Mouse (Mus musculus) liver, postnatal 0 days (tissue): Measurements from ENCODE around the gene Exoc2. TPM values are rescaled to one million over a fixed set of nuclear protein-coding genes. Genes with fewer than 3 reads are reported as not detected.

ENCODE experiments used
- ATAC-seq: fragments of 200-750 bp; cut with Nextera tagmentation; 2 replicates; pipeline ENCODE4 v1.8.0; 2017; ENCODE audit warnings: mild to moderate bottlenecking, moderate library complexity
- DNase-seq: peaks from one replicate; pipeline ENCODE4 v3.0.0-alpha.2; 2016
- H3K27ac ChIP-seq: fragments of 300-500 bp; sonication (generic); 2 replicates; pipeline ENCODE4 v1.5.1; 2014; ENCODE audit warnings: antibody characterized with exemption, moderate library complexity, mild to moderate bottlenecking, low read depth
- H3K27me3 ChIP-seq: fragments of 300-500 bp; sonication (generic); 2 replicates; pipeline ENCODE4 v1.6.1; 2014; ENCODE audit warnings: low read length, control low read depth, mixed read lengths; ENCODE audit not compliant: insufficient read depth
- H3K36me3 ChIP-seq: fragments of 300-500 bp; sonication (generic); replicated peaks from 2 replicates; pipeline ENCODE4 v1.6.1; 2014; ENCODE audit warnings: mild to moderate bottlenecking, control low read depth, low read length, moderate library complexity, mixed read lengths; ENCODE audit not compliant: insufficient read depth
- H3K4me1 ChIP-seq: fragments of 300-500 bp; sonication (generic); 2 replicates; pipeline ENCODE4 v1.6.1; 2014; ENCODE audit warnings: antibody characterized with exemption, mild to moderate bottlenecking, control low read depth; ENCODE audit not compliant: insufficient read depth
- H3K4me2 ChIP-seq: fragments of 300-500 bp; sonication (generic); 2 replicates; pipeline ENCODE4 v1.6.1; 2014; ENCODE audit warnings: low read depth, mild to moderate bottlenecking, low read length, moderate library complexity, mixed read lengths
- H3K4me3 ChIP-seq: fragments of 300-500 bp; sonication (generic); 2 replicates; pipeline ENCODE4 v1.5.1; 2014; ENCODE audit warnings: low read depth, low read length
- H3K9ac ChIP-seq: fragments of 300-500 bp; sonication (generic); replicated peaks from 2 replicates; pipeline ENCODE4 v1.6.1; 2014; ENCODE audit warnings: mild to moderate bottlenecking, moderate library complexity
- H3K9me3 ChIP-seq: fragments of 300-500 bp; sonication (generic); 2 replicates; pipeline ENCODE4 v1.6.1; 2016; ENCODE audit warnings: mild to moderate bottlenecking, control low read depth, low read length, mixed read lengths
- CTCF ChIP-seq: sonication (generic); IDR thresholded peaks from 2 replicates; pipeline ENCODE4 v1.5.1; 2016; ENCODE audit warnings: antibody characterized with exemption, low read depth
- EP300 ChIP-seq: IDR thresholded peaks from 2 replicates; pipeline ENCODE4 v1.6.1; 2016; ENCODE audit warnings: antibody characterized with exemption, low read depth, mild to moderate bottlenecking
- WGBS: fragments of 180-500 bp; shearing (Covaris S2); extraction: QIAGEN DNeasy Blood & Tissue Kit; methylation state at CpG from one replicate; pipeline ENCODE4 v1.1.7; 2014; ENCODE audit not compliant: insufficient replicate concordance; 5-methylcytosine and 5-hydroxymethylcytosine counted together
- polyA plus RNA-seq: library from polyadenylated mRNA; unstranded; fragments of >200 nt; fragmentation: Nextera tagmentation; extraction: Ambion mirVana; gene quantifications from 2 replicates; pipeline ENCODE4 v1.2.1, GENCODE M21; 2015

Exoc2 gene
- polyA plus RNA-seq, 1 experiment from 2014 or later: 8.1 TPM

DNA sequence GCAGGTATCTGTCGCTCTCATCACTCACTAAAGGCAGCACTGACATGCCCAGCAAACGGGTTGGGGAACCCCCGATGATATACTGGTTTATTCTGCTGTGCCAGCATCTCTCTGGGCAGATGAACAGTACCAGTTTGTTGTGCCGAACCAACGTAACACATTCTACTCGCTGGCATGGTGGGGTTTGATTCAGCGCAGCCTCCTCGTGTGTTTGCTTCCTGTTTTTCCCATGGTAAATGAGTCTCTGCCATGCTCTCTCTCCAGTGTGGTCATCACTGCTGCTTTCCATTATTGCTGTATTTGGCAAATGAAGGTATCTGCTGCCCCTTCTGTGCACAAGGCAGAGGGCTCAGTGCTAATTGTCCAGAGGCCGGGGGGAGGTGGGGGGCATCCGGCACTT is 15.8 kb upstream of the Exoc2 start:
- Histone ChIP-seq H3K4me1 (peaks cover 5% of the 10 kb centered on the region), H3K4me2 (no peak overlapping the region), H3K27ac (no peak overlapping the region), H3K9me3 (no peaks in the 10 kb centered on the region), H3K9ac (no peak overlapping the region), H3K27me3 (no peaks in the 10 kb centered on the region), H3K4me3 (no peak overlapping the region), H3K36me3 (no peaks in the 10 kb centered on the region)
- TF ChIP-seq EP300 (no peak), CTCF (no peak)
- DNase-seq (no peak), ATAC-seq (no peak)
- WGBS: 75% methylated on average over 10 of the region's 10 CpGs

DNA sequence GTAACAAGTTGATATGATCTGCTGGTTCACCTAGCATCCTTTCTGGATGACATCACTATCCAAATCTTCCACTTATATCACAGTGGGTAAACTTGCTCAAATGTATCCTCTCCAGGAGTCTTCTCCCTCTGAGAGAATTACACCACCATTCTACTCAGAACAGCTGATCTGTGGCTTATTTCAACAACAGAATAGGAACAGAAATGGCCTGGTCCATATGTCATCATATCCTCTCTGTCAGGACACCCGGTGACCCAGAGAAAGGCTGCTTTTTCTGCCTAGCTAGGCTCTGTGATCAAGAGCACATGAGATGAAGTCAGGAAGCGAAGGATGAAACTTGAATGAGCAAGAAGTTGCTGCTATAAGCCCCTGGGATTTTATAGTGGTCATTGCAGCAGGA is 13.8 kb upstream of the Exoc2 start:
- Histone ChIP-seq H3K27me3 (no peaks in the 10 kb centered on the region), H3K4me2 (no peak overlapping the region), H3K4me1 (peaks cover 5% of the 10 kb centered on the region), H3K27ac (0 out of 2 replicates have a peak overlapping the region, but pooled peaks have one; percentile 12), H3K36me3 (no peaks in the 10 kb centered on the region), H3K4me3 (no peak overlapping the region), H3K9me3 (no peaks in the 10 kb centered on the region), H3K9ac (no peak overlapping the region)
- WGBS: 66% methylated on average over 2 of the region's 2 CpGs
- no peak for TF ChIP-seq CTCF
- TF ChIP-seq EP300: no peak
- no peak for DNase-seq
- ATAC-seq: peak; percentile 33; the same call in 1 of the 2 replicates

- no peak overlapping the region for H3K9ac ChIP-seq
- H3K27ac ChIP-seq: peak overlapping the region; percentile 57; the same call in 1 of the 2 replicates
- no peaks in the 10 kb centered on the region for H3K27me3 ChIP-seq
- WGBS: 49% methylated on average over 10 of the region's 10 CpGs
- ATAC-seq: no peak
- no peak for TF ChIP-seq EP300
- TF ChIP-seq CTCF: no peak
- H3K9me3 ChIP-seq: no peaks in the 10 kb centered on the region
- DNase-seq: no peak
- no peak overlapping the region for H3K4me3 ChIP-seq
- no peaks in the 10 kb centered on the region for H3K36me3 ChIP-seq
- peaks cover 5% of the 10 kb centered on the region for H3K4me1 ChIP-seq
- peak overlapping the region; percentile 80 for H3K4me2 ChIP-seq
Observed at GRCm38 (mm10) chr13:30986934-30987455, 13.1 kb upstream of the Exoc2 start.

DNA sequence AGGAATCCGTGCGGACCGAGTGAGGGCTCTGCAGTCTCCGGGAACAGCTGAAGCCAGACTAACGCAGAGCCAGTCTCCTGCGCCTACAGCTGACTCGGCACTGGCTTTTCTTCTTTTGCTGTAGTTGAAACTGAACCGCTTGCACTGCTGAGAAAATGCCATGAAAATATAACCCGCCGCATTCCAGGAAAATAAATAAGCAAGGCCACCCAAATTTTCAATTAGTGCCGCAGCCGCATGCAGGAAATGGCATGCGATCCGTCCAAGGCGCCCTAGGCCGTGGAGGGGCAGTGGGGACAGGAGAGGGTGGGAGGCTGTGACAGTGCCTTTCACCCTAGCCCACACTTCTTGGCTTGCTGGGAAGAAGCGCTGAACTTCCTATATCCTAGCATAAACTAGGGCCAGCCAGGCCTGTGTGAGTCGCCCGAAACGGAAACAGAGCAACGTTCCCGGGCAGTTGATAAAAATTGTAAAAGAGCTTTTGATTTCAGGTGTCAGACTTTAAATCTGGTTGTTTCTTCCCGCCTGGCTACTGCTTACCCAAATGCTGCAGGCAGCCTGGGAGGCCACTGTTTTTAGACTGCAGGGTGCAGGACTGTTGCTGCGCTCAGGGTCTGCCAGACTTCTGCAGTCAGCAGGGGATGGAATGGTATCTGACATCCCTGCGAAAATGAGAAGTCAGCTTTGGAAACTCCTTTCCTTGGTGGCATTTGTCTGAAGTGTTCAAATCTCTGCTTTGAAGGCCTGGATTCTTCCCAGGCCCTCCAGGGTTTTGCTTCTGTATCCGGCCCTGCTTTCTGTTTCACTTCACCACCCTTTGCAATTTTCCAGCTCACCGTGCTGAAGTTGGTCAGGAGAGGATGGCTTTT is 11.9 kb upstream of the Exoc2 start:
- peak overlapping the region; percentile 57 for H3K27ac ChIP-seq
- no peaks in the 10 kb centered on the region for H3K9me3 ChIP-seq
- peaks cover 5% of the 10 kb centered on the region for H3K4me1 ChIP-seq
- WGBS: 19% methylated on average over 27 of the region's 27 CpGs
- H3K9ac ChIP-seq: peak overlapping the region; percentile 63
- TF ChIP-seq CTCF (no peak), EP300 (no peak)
- H3K36me3 ChIP-seq: no peaks in the 10 kb centered on the region
- peak overlapping the region; percentile 50 for H3K4me3 ChIP-seq
- H3K4me2 ChIP-seq: peak overlapping the region; percentile 80
- no peaks in the 10 kb centered on the region for H3K27me3 ChIP-seq
- ATAC-seq: peak; percentile 41; the same call in 1 of the 2 replicates
- DNase-seq: peak; percentile 29

- Histone ChIP-seq H3K9me3 (no peaks in the 10 kb centered on the region), H3K4me2 (peak overlapping the region; percentile 80), H3K4me3 (peak overlapping the region; percentile 50), H3K9ac (peak overlapping the region; percentile 63), H3K36me3 (no peaks in the 10 kb centered on the region), H3K27me3 (no peaks in the 10 kb centered on the region), H3K27ac (peak overlapping the region; percentile 57; the same call in 1 of the 2 replicates), H3K4me1 (peaks cover 5% of the 10 kb centered on the region)
- no peak for ATAC-seq
- TF ChIP-seq CTCF (no peak), EP300 (no peak)
- DNase-seq: no peak
- 21% methylated on average over 13 of the region's 13 CpGs for WGBS
Observed at GRCm38 (mm10) chr13:30985275-30985597, 11.3 kb upstream of the Exoc2 start.

DNA sequence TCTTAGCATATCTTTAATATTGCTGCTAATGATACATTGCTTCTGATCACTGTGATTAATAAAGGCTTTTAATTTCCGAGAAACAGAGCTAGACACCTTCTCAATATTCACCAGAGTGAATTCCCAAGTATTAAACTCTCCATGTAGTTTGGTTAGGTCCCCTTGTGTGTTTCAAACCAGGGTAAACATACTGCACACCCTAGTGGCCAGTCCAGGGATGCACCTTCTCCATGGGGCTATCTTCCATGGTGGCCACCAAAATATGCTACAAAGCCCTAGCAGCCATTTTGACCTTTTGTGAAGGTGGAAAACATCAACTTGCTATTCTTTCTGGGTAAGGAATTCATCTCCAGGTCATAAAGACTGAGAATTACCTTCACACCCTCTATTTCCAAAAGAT is 7.8 kb upstream of the Exoc2 start:
- no peak overlapping the region for H3K4me3 ChIP-seq
- no peaks in the 10 kb centered on the region for H3K36me3 ChIP-seq
- ATAC-seq (0 out of 2 replicates have a peak, but pooled peaks have one; percentile 43), DNase-seq (peak; percentile 63)
- peaks cover 5% of the 10 kb centered on the region for H3K4me1 ChIP-seq
- WGBS: 36% methylated on average over 1 of the region's 1 CpGs
- no peaks in the 10 kb centered on the region for H3K27me3 ChIP-seq
- peak; percentile 84 for TF ChIP-seq CTCF
- no peak for TF ChIP-seq EP300
- H3K9me3 ChIP-seq: no peaks in the 10 kb centered on the region
- no peak overlapping the region for H3K9ac ChIP-seq
- no peak overlapping the region for H3K27ac ChIP-seq
- H3K4me2 ChIP-seq: no peak overlapping the region
